ENCODE assay signal across 12 mouse cellular contexts in genomic region chr10:61286246-61286645, GRCm38 (mm10). TPM values are rescaled to one million over a fixed set of nuclear protein-coding genes. Genes with fewer than 3 reads are reported as not detected.
A peak's percentile ranks its signal among the peaks of the same experiment; 100 is the strongest.
DNase-seq lines count a peak whose midpoint lies in the region; ATAC-seq and TF ChIP-seq lines count a peak whose summit lies in the region.
"Had no signal": no experiment of that assay in that cellular context is flagged by ENCODE, and none has a peak within 500 bp of the region (broad histone marks: within the 10 kb centered on the region; RNA-seq: fewer than 3 reads in every experiment).

No protein-coding gene starts in this region.

- no peak overlapping the region for H3K4me3 ChIP-seq in heart, postnatal 0 days (ENCODE audit: low read depth, low read length)
- no peak overlapping the region for H3K4me3 ChIP-seq in intestine, embryonic 16.5 days (ENCODE audit: low read length)
- H3K4me3 ChIP-seq: liver, embryonic 13.5 days had no signal

- no peaks in the 10 kb centered on the region for H3K9me3 ChIP-seq in heart, postnatal 0 days (replicated peaks; ENCODE audit: control insufficient read depth, low read length)
- H3K9me3 ChIP-seq in intestine, embryonic 16.5 days (ENCODE audit: control insufficient read depth, low read length), result no peaks in the 10 kb centered on the region
- H3K9me3 ChIP-seq: liver, embryonic 13.5 days had no signal

- H3K36me3 ChIP-seq in heart, postnatal 0 days (replicated peaks; ENCODE audit: control insufficient read depth, insufficient read depth, low read length), result no peaks in the 10 kb centered on the region
- no peaks in the 10 kb centered on the region for H3K36me3 ChIP-seq in intestine, embryonic 16.5 days (ENCODE audit: control insufficient read depth, insufficient read depth, low read length)
- H3K36me3 ChIP-seq: G1E; liver, embryonic 13.5 days had no signal

- no peak overlapping the region for H3K9ac ChIP-seq in heart, postnatal 0 days (replicated peaks; ENCODE audit: low read depth, low read length)
- no peak overlapping the region for H3K9ac ChIP-seq in intestine, embryonic 16.5 days (ENCODE audit: low read depth, low read length)
- H3K9ac ChIP-seq: liver, embryonic 13.5 days had no signal

- H3K27ac ChIP-seq in heart, postnatal 0 days (ENCODE audit: low read depth), result peak overlapping the region; percentile 72
- no peak overlapping the region for H3K27ac ChIP-seq in intestine, embryonic 16.5 days (ENCODE audit: low read length)
- H3K27ac ChIP-seq: liver, embryonic 13.5 days had no signal

- ATAC-seq in heart, postnatal 0 days (ENCODE audit: insufficient read depth, low read depth), result peak; percentile 66
- no peak for ATAC-seq in intestine, embryonic 16.5 days
- no peak for ATAC-seq in inflammation-experienced regulatory T-cells, adult 6 months

- H3K4me2 ChIP-seq in heart, postnatal 0 days (ENCODE audit: low read depth, low read length), result no peak overlapping the region
- no peak overlapping the region for H3K4me2 ChIP-seq in intestine, embryonic 16.5 days (ENCODE audit: low read depth, low read length)
- H3K4me2 ChIP-seq: liver, embryonic 13.5 days had no signal

- H3K27me3 ChIP-seq in heart, postnatal 0 days (ENCODE audit: control insufficient read depth, insufficient read depth, low read length), result no peaks in the 10 kb centered on the region
- H3K27me3 ChIP-seq in intestine, embryonic 16.5 days (replicated peaks; ENCODE audit: control insufficient read depth, insufficient read depth, low read length), result no peaks in the 10 kb centered on the region
- H3K27me3 ChIP-seq: liver, embryonic 13.5 days had no signal

- TF ChIP-seq EP300 in heart, postnatal 0 days (IDR thresholded peaks at IDR 0.05; ENCODE audit: low read depth), result no peak

- peak; percentile 50 to 56 for DNase-seq in heart, adult 9 months (ENCODE audit: low spot score in 2 of 2)
- no peak for DNase-seq in heart, postnatal 14 days
- peak; percentile 21 for DNase-seq in urinary bladder, postnatal 25 days (ENCODE audit: low spot score)
- DNase-seq in urinary bladder, postnatal 4 days (ENCODE audit: low spot score in 2 of 2), result no peak
- peak; percentile 50 for DNase-seq in heart, postnatal 0 days (ENCODE audit: low spot score)
- no peak for DNase-seq in thymus, postnatal 14 days
- DNase-seq: cerebellum, postnatal 36 days; kidney, adult 9 months; liver, embryonic 13.5 days had no signal

- TF ChIP-seq CTCF in heart, postnatal 0 days (IDR thresholded peaks at IDR 0.05; ENCODE audit: low read depth), result no peak

- H3K4me1 ChIP-seq in heart, postnatal 0 days (ENCODE audit: control insufficient read depth, insufficient read depth), result peaks cover 7% of the 10 kb centered on the region
- 0 out of 2 replicates have a peak, but pooled peaks cover 4% of the 10 kb centered on the region for H3K4me1 ChIP-seq in intestine, embryonic 16.5 days (ENCODE audit: control insufficient read depth, insufficient read depth, low read length)
- H3K4me1 ChIP-seq: liver, embryonic 13.5 days had no signal

- WGBS in heart, postnatal 0 days, result 42% methylated on average over 7 of the region's 7 CpGs
- WGBS in intestine, embryonic 16.5 days, result 55% methylated on average over 7 of the region's 7 CpGs

- intact Hi-C loops in heart, postnatal 14 days (cut with DNase I), result no loop called here

RNA-seq across cellular contexts. Expression of gene Prf1, which starts 11.4 kb away (rescaled TPM):
- not detected for total RNA-seq in heart, postnatal 14 days (2021)
- not detected in 2 replicates for total RNA-seq in heart, postnatal 0 days (2014; rRNA removed; ENCODE audit: low replicate concordance)
- polyA plus RNA-seq in heart, postnatal 0 days (2015; fragmentation: Nextera tagmentation; extraction: Ambion mirVana), result 0.04 TPM in 1 of 2 replicates, not detected in the other
- 0.06 TPM in 1 of 2 replicates, not detected in the other for polyA plus RNA-seq in intestine, embryonic 16.5 days (2015; fragmentation: Nextera tagmentation; extraction: Ambion mirVana)
- 10 to 100 TPM in 1 of 3 experiments, 1 to 10 TPM in 2; 5.3 to 31.6 (median 6.0) TPM for polyA plus RNA-seq in inflammation-experienced regulatory T-cells, adult 6 months (2017; shearing (Covaris generic))
- polyA plus RNA-seq: G1E; liver, embryonic 13.5 days had no signal

RNA-seq across cellular contexts. Expression of gene Adamts14, which starts 13.0 kb away (rescaled TPM):
- 1 to 10 TPM; 3.5 to 4.3 TPM for total RNA-seq in heart, postnatal 14 days (2021)
- 4.3 and 6.1 TPM in 2 replicates for total RNA-seq in heart, postnatal 0 days (2014; rRNA removed; ENCODE audit: low replicate concordance)
- polyA plus RNA-seq in heart, postnatal 0 days (2015; fragmentation: Nextera tagmentation; extraction: Ambion mirVana), result 1.0 and 1.2 TPM in 2 replicates
- 0.75 TPM in 2 replicates for polyA plus RNA-seq in intestine, embryonic 16.5 days (2015; fragmentation: Nextera tagmentation; extraction: Ambion mirVana)
- polyA plus RNA-seq in inflammation-experienced regulatory T-cells, adult 6 months (2017; shearing (Covaris generic)), result not detected
- total RNA-seq: G1E had no signal
- polyA plus RNA-seq: G1E had no signal

Comparison
In these comparisons a context has a peak if more than half of its experiments do, and no peak if none do; other contexts are left out.
1. DNase-seq: peak in heart, adult 9 months (2 of 2), urinary bladder, postnatal 25 days (single experiment) and heart, postnatal 0 days (single experiment); none in heart, postnatal 14 days (0 of 2), urinary bladder, postnatal 4 days (0 of 2) and thymus, postnatal 14 days (single experiment).